Mouse (Mus musculus) liver, embryonic 16.5 days (tissue): ENCODE results near the gene Hemgn. TPM values are rescaled to one million over a fixed set of nuclear protein-coding genes. Genes with fewer than 3 reads are reported as not detected.

ENCODE experiments used
- ATAC-seq: fragments of 200-750 bp; cut with Nextera tagmentation; 2 replicates; pipeline ENCODE4 v1.8.0; 2017; ENCODE audit warnings: low read depth, mild to moderate bottlenecking, moderate number of reproducible peaks, moderate library complexity
- H3K27ac ChIP-seq: fragments of 300-500 bp; sonication (generic); 2 replicates; pipeline ENCODE4 v1.5.1; 2014; ENCODE audit warnings: mild to moderate bottlenecking, low read length
- H3K27me3 ChIP-seq: fragments of 300-500 bp; sonication (generic); 2 replicates; pipeline ENCODE4 v1.6.1; 2014; ENCODE audit warnings: low read depth, low read length, mixed read lengths; ENCODE audit not compliant: control insufficient read depth, insufficient read depth
- H3K36me3 ChIP-seq: fragments of 300-500 bp; sonication (generic); 2 replicates; pipeline ENCODE4 v1.6.1; 2014; ENCODE audit warnings: mild to moderate bottlenecking; ENCODE audit not compliant: control insufficient read depth, insufficient read depth
- H3K4me1 ChIP-seq: fragments of 300-500 bp; sonication (generic); 2 replicates; pipeline ENCODE4 v1.6.1; 2014; ENCODE audit warnings: low read depth, low read length, mixed read lengths; ENCODE audit not compliant: control insufficient read depth
- H3K4me2 ChIP-seq: fragments of 300-500 bp; sonication (generic); 2 replicates; pipeline ENCODE4 v1.6.1; 2014; ENCODE audit warnings: low read depth, low read length, mixed read lengths
- H3K4me3 ChIP-seq: fragments of 300-500 bp; sonication (generic); 2 replicates; pipeline ENCODE4 v1.5.1; 2014; ENCODE audit warnings: low read depth, mild to moderate bottlenecking, low read length
- H3K9ac ChIP-seq: fragments of 300-500 bp; sonication (generic); 2 replicates; pipeline ENCODE4 v1.6.1; 2014; ENCODE audit warnings: low read depth, low read length
- H3K9me3 ChIP-seq: fragments of 300-500 bp; sonication (generic); replicated peaks from 2 replicates; pipeline ENCODE4 v1.6.1; 2016; ENCODE audit warnings: low read length; ENCODE audit not compliant: control insufficient read depth
- WGBS: fragments of 180-500 bp; shearing (Covaris S2); extraction: QIAGEN DNeasy Blood & Tissue Kit; methylation state at CpG from one replicate; pipeline ENCODE4 v1.1.7; 2014; ENCODE audit not compliant: insufficient replicate concordance; 5-methylcytosine and 5-hydroxymethylcytosine counted together
- polyA plus RNA-seq: library from polyadenylated mRNA; unstranded; fragments of >200 nt; fragmentation: Nextera tagmentation; extraction: Ambion mirVana; gene quantifications from 2 replicates; pipeline ENCODE4 v1.2.1, GENCODE M21; 2015

The Hemgn gene
- polyA plus RNA-seq, result 375 and 394 TPM in 2 replicates

DNA sequence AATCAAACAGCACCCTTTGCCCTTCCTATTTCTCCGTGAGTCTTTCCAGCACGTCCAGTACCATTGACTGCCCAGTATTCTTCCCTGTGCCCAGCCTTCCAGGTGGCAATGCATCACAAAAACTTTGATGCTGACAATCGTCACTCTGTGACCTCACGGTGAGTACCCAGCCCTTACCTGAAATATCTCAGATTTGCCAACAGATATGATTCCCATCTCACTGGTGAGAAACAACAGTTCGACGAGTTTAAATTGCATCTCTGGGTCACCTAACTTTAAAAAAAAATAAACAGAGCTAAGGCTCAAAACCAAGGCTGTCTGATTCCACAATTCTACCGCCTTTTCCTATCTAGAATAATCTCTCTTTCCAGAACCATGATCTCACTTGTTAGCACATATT lies at the start of gene Hemgn:
Gene Hemgn (minus strand): TSS at position 101 of the 400 bp plus-strand sequence.
- H3K27ac ChIP-seq, result peak within 1 kb of the TSS; percentile 22
- H3K36me3 ChIP-seq, result no peaks in the 10 kb centered on the region
- peak within 1 kb of the TSS; percentile 1; the same call in 1 of the 2 replicates for H3K9ac ChIP-seq
- H3K4me3 ChIP-seq, result no peak within 1 kb of the TSS
- H3K27me3 ChIP-seq, result no peaks in the 10 kb centered on the region
- ATAC-seq, result no peak
- WGBS, result 73% methylated on average over 7 of the region's 7 CpGs
- H3K9me3 ChIP-seq, result no peaks in the 10 kb centered on the region
- peaks cover 55% of the 10 kb centered on the region for H3K4me1 ChIP-seq
- 0 out of 2 replicates have a peak within 1 kb of the TSS, but pooled peaks have one; percentile 17 for H3K4me2 ChIP-seq

DNA sequence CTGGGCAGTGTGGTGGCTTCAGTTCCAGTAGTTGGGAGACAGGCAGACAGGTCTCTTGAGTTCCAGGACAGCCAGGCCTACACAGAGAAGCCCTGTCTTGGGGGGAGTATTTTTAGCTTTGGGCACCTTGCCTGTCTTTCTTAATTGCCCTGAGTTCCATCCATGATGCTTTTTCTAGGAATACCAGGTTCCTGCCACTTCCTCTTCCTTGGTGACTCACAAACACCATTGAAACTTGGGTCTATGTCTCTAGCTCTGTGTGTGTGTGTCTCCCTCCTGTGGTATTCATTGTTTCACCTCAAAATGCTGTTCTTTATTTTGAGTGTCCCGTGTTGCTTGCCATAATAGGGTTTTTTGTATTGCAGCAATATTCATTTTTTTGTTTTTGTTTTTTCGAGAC lies 45.1 kb upstream of the Hemgn start:
- no peak overlapping the region for H3K4me3 ChIP-seq
- H3K4me1 ChIP-seq, result peaks cover 67% of the 10 kb centered on the region
- no peak for ATAC-seq
- H3K27me3 ChIP-seq, result no peaks in the 10 kb centered on the region
- 80% methylated on average over 2 of the region's 2 CpGs for WGBS
- H3K27ac ChIP-seq, result peak overlapping the region; percentile 35
- H3K9ac ChIP-seq, result no peak overlapping the region
- H3K36me3 ChIP-seq, result peaks cover 47% of the 10 kb centered on the region
- H3K4me2 ChIP-seq, result no peak overlapping the region
- no peaks in the 10 kb centered on the region for H3K9me3 ChIP-seq

DNA sequence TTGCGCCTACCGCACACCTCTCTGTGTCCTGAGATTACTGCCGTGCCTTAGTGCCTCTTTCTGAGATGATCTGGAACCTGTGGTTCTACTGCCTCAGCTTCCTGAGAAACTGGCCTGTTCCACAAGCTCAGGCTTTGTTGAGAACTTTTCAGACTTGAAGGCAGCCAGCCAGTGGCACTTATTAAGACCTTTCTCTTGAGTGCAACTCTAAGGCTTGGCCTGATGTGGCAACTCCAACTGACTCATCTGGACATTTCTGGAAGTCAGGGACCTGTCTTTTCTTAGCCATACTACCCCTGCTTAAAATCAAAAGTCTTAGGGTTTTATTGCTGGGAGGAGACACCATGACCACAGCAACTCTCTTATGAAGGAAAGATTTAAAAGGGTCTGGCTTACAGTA lies 43.9 kb upstream of the Hemgn start:
- Histone ChIP-seq H3K27ac (peak overlapping the region; percentile 98), H3K4me1 (peaks cover 69% of the 10 kb centered on the region), H3K27me3 (no peaks in the 10 kb centered on the region), H3K9ac (no peak overlapping the region; the same call in 1 of the 2 replicates), H3K4me2 (peak overlapping the region; percentile 80; the same call in 1 of the 2 replicates), H3K9me3 (no peaks in the 10 kb centered on the region), H3K4me3 (peak overlapping the region; percentile 8; the same call in 1 of the 2 replicates), H3K36me3 (peaks cover 34% of the 10 kb centered on the region)
- 65% methylated on average over 3 of the region's 3 CpGs for WGBS
- ATAC-seq, result no peak

DNA sequence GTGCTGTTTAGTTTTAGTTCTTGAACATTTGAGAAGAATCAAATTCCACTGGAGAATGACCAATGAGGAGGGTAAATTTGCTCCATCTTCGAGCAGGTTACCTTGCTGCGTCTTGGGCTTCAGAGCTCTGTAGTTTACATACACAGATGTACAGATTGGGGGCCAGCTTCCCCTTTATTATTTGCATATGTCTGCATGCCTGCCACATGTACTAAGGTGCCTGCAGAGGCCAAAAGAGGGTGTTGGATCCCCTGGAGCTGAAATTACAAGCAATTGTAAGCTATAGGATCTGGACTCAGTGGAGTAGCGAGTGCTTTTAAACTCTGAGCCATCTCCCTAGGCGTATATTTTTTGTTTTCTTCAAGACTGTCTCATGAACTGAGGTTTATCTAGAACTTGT lies 43.5 kb upstream of the Hemgn start:
- Histone ChIP-seq H3K4me3 (peak overlapping the region; percentile 8; the same call in 1 of the 2 replicates), H3K9ac (no peak overlapping the region; the same call in none of the 2 replicates), H3K4me2 (peak overlapping the region; percentile 80), H3K27ac (peak overlapping the region; percentile 98), H3K9me3 (no peaks in the 10 kb centered on the region), H3K4me1 (peaks cover 67% of the 10 kb centered on the region), H3K27me3 (no peaks in the 10 kb centered on the region), H3K36me3 (peaks cover 30% of the 10 kb centered on the region)
- WGBS, result 64% methylated on average over 4 of the region's 4 CpGs
- ATAC-seq, result no peak

DNA sequence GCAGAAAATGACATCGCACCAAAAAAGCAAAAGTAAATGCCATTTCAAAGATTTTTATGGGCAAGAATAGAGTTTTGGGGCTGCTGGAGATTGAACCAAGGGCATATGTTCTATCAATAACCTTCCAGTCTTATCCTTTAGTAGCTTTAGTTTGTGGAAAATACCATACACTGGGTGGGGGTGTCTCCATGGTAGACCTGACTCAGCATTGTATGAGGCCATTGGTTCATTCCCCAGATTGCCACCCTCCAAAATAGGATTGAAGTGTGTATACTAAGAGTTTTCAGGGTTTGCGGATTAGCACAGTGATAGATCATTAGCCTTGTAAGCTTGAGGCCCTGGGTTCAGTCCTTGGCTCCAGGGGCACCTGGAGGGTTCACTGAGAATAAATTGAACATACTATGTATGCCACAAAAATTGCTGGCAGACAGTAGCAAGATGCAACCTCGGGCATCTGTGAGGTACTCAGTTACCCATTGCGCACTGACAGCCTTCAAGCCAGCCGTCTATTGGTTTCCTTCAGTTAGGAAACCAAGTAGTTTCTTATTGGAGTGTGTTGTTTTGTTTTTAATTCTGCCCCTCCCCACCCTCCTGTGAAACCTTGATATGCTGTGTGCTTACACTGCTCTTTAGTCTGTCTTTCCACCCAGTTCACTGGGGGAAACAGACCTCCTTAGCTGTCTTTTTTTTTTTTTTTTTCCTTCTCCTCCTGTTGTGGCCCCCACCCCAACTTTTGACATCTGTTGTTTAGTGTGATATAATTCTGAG lies 41.0 kb upstream of the Hemgn start:
- H3K4me1 ChIP-seq, result peaks cover 63% of the 10 kb centered on the region
- H3K9me3 ChIP-seq, result no peaks in the 10 kb centered on the region
- peak overlapping the region; percentile 80 for H3K4me2 ChIP-seq
- peaks cover 7% of the 10 kb centered on the region for H3K36me3 ChIP-seq
- peak overlapping the region; percentile 92 for H3K4me3 ChIP-seq
- ATAC-seq, result peak; percentile 14
- H3K9ac ChIP-seq, result peak overlapping the region; percentile 98
- WGBS, result 31% methylated on average over 5 of the region's 5 CpGs
- H3K27me3 ChIP-seq, result no peaks in the 10 kb centered on the region
- peak overlapping the region; percentile 98 for H3K27ac ChIP-seq

DNA sequence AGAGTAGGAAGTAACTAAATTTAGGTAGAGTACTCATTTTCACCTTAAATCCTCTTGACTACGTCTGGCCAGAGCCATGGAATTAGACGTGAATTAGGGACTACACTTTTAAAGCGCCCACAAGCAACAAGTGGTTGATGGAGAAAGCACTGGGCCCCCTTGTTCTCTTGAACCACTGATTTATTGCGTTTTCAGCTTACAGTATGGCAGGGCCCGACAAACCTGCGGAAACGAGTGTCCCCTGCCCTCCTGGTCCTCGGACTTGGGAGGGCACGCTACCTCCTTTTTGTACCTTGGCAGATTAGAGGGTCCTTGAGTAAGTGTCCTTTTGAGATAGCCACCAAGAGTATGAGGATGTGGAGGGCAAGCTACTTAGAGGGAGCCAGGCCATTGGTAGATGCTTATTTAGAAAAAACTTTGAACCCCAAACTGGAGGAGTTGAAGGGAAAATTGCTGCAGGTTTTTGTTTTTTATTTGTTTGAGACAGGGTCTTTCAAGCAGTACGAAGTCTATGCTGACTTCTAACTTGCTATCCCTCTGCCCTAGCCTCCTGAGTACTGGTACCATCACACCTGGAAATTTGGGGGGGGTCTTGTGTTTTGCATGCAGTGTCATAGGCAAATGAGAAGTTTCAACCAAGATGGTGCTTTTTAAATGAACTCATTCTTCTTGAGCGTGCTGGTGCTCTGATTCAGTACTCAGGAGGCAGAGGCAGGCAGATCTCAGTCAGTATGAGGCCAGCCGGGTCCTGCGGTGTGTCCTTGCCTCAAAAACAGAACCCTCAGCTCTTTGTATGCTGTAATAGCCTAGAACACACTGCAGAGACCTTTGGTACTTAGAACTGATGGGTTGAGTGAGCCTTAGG lies 39.8 kb upstream of the Hemgn start:
- no peaks in the 10 kb centered on the region for H3K9me3 ChIP-seq
- no peak for ATAC-seq
- H3K27ac ChIP-seq, result peak overlapping the region; percentile 98
- H3K9ac ChIP-seq, result peak overlapping the region; percentile 98
- H3K4me1 ChIP-seq, result peaks cover 69% of the 10 kb centered on the region
- peaks cover 7% of the 10 kb centered on the region for H3K36me3 ChIP-seq
- peak overlapping the region; percentile 80 for H3K4me2 ChIP-seq
- 12% methylated on average over 13 of the region's 13 CpGs for WGBS
- no peaks in the 10 kb centered on the region for H3K27me3 ChIP-seq
- peak overlapping the region; percentile 92 for H3K4me3 ChIP-seq

DNA sequence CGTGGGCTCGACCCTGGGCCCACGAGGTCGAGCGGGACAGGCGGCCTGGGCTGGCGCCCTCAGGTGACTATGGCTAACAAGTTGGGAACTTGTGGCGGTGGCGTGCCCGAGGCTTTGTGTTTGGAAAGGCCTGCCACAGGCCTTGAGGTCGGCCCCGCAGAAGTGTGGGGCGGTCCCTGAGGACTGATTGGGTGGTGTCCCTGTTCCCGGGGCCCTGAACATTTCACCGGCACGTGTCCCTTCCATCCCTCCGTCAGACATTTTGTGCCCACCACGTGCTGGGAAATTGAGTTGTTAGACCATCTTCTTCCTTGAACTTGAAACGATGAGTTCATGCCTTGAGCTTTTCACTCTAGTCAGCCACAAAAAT lies 39.2 kb upstream of the Hemgn start:
- H3K27ac ChIP-seq, result peak overlapping the region; percentile 98
- peak; percentile 49 for ATAC-seq

DNA sequence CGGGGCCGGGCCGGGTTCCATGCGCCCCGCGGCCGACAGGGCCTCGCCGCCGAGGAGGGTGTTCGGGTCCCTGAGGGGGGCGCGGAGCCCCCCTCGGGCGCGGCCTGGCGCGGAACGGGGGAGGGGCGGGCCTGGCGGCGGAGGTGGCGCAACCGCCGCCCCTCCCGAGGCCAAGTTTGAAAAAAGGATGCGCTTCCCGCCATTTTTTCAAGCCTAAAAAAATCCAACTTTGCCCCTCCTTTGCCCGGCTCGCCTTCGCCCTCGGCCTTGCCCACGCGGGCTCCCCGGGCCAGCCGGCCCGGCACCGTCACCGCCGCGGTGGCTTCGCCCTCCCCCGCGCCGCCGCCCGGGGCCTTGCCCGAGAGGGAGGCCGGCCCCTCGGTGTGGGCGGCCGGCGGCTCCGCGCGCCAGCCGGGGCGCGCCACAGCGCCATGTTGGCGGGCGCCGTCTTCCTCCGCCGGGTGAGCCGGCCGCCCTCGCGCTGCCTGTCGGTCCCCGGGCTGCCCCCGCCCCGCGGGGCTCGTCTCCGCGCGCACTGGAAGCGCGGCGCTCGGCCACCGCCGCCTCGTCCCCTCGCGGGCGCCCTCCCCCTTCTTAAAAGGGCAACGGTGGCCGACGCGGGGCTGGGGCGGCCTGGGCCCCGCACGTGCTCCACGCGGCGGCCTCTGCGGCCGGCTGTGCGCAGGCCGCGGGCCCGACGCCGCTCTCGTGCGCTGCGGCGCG lies 38.6 kb upstream of the Hemgn start:
- Histone ChIP-seq H3K4me1 (peaks cover 69% of the 10 kb centered on the region), H3K9ac (peak overlapping the region; percentile 98), H3K4me3 (peak overlapping the region; percentile 92), H3K27me3 (no peaks in the 10 kb centered on the region), H3K27ac (peak overlapping the region; percentile 98), H3K36me3 (peaks cover 7% of the 10 kb centered on the region), H3K9me3 (no peaks in the 10 kb centered on the region), H3K4me2 (peak overlapping the region; percentile 80)
- ATAC-seq, result peak; percentile 4
- WGBS, result under 1% methylated on average over 106 of the region's 111 CpGs

More for the DNA sequence above, 39.2 kb upstream of the Hemgn start:
- peak overlapping the region; percentile 98 for H3K9ac ChIP-seq
- WGBS, result 0% methylated on average over 19 of the region's 19 CpGs
- peaks cover 69% of the 10 kb centered on the region for H3K4me1 ChIP-seq
- peak overlapping the region; percentile 80 for H3K4me2 ChIP-seq
- no peaks in the 10 kb centered on the region for H3K27me3 ChIP-seq
- peaks cover 7% of the 10 kb centered on the region for H3K36me3 ChIP-seq
- peak overlapping the region; percentile 92 for H3K4me3 ChIP-seq
- no peaks in the 10 kb centered on the region for H3K9me3 ChIP-seq
